Mouse (Mus musculus) cerebellum, adult 2 months (tissue): ENCODE data around the gene Hoxb4.

ENCODE experiments used
- CTCF ChIP-seq: fragments of 200-500 bp; IDR thresholded peaks from 2 replicates; pipeline ENCODE4 v1.5.1; 2011; ENCODE audit warnings: low read depth, mild to moderate bottlenecking, control low read depth, low read length, moderate library complexity, borderline replicate concordance; ENCODE audit not compliant: insufficient read depth
- POLR2A ChIP-seq: fragments of 200-500 bp; IDR thresholded peaks from 2 replicates; pipeline ENCODE4 v1.6.1; 2011; ENCODE audit warnings: low read length, control low read depth, borderline replicate concordance; ENCODE audit not compliant: insufficient read depth

GRCm38 (mm10) chr11:96350341-96350624 lies 32.2 kb downstream of the Hoxb4 start, which contains the start of gene Hoxb2:
- TF ChIP-seq CTCF (no peak), POLR2A (no peak)
